Mouse (Mus musculus) MEL (cell line): ENCODE data around the gene Map1lc3a. TPM values are rescaled to one million over a fixed set of nuclear protein-coding genes. Genes with fewer than 3 reads are reported as not detected.
A peak's percentile ranks its signal among the peaks of the same experiment; 100 is the strongest.

Experiments used
- DNase-seq: peaks from one replicate; pipeline ENCODE4 v3.0.0; 2011; ENCODE audit warnings: low read depth, low spot score
- H3K27ac ChIP-seq: 2 replicates; pipeline ENCODE4 v1.5.1; 2012; ENCODE audit warnings: low read depth, mild to moderate bottlenecking, control low read depth, low read length, moderate library complexity; ENCODE audit not compliant: control insufficient read depth
- H3K27me3 ChIP-seq, 2 experiments: fragments of 150-350 bp in 1 of 2; sonication (generic) in 1 of 2; 2 replicates each; pipeline ENCODE4 v1.6.1; 2012; ENCODE audit warnings: low read length in 2 of 2, mild to moderate bottlenecking in 2 of 2, improper control_type of control experiment in 1 of 2, moderate library complexity in 1 of 2; ENCODE audit not compliant: insufficient read depth in 2 of 2, control insufficient read depth in 1 of 2
- H3K36me3 ChIP-seq, 2 experiments: 2 replicates each; pipeline ENCODE4 v1.6.1; 2012 to 2014; ENCODE audit warnings: low read length in 2 of 2, improper control_type of control experiment in 1 of 2, inconsistent platforms in 1 of 2, mild to moderate bottlenecking in 1 of 2; ENCODE audit not compliant: insufficient read depth in 2 of 2, control insufficient read depth in 1 of 2
- H3K4me1 ChIP-seq, 2 experiments: fragments of 150-350 bp in 1 of 2; sonication (generic) in 1 of 2; 2 replicates each; pipeline ENCODE4 v1.6.1; 2012; ENCODE audit warnings: low read length in 2 of 2, improper control_type of control experiment in 1 of 2, mild to moderate bottlenecking in 1 of 2; ENCODE audit not compliant: insufficient read depth in 2 of 2, control insufficient read depth in 1 of 2
- H3K4me3 ChIP-seq, 2 experiments: fragments of 150-350 bp in 1 of 2; sonication (generic) in 1 of 2; 2 replicates each; pipeline ENCODE4 v1.5.1; 2012; ENCODE audit warnings: low read depth in 2 of 2, low read length in 2 of 2, mild to moderate bottlenecking in 2 of 2, moderate library complexity in 2 of 2, control low read depth in 1 of 2, improper control_type of control experiment in 1 of 2; ENCODE audit not compliant: control insufficient read depth in 1 of 2, insufficient read depth in 1 of 2
- H3K79me2 ChIP-seq: 2 replicates; pipeline ENCODE4 v1.6.1; 2012; ENCODE audit warnings: mild to moderate bottlenecking, low read length, moderate library complexity; ENCODE audit not compliant: control insufficient read depth, poor library complexity, insufficient read depth
- H3K9ac ChIP-seq: 2 replicates; pipeline ENCODE4 v1.6.1; 2012; ENCODE audit warnings: low read depth, mild to moderate bottlenecking, control low read depth, low read length, moderate library complexity; ENCODE audit not compliant: control insufficient read depth, poor library complexity, severe bottlenecking
- H3K9me3 ChIP-seq: fragments of 150-350 bp; sonication (generic); replicated peaks from 2 replicates; pipeline ENCODE4 v1.6.1; 2012; ENCODE audit warnings: mild to moderate bottlenecking, low read length, improper control_type of control experiment, moderate library complexity; ENCODE audit not compliant: insufficient read depth
- CTCF ChIP-seq, 3 experiments: IDR thresholded peaks in 2 of 3; conservative IDR thresholded peaks in 1 of 3; 2 replicates each; pipeline ENCODE4 v1.5.1; 2011 to 2012; ENCODE audit warnings: low read length in 3 of 3, low read depth in 2 of 3, mild to moderate bottlenecking in 2 of 3, improper control_type of control experiment in 1 of 3, inconsistent platforms in 1 of 3, mixed read lengths in 1 of 3, moderate library complexity in 1 of 3; ENCODE audit not compliant: control insufficient read depth in 1 of 3, insufficient read depth in 1 of 3, poor library complexity in 1 of 3, severe bottlenecking in 1 of 3
- E2F4 ChIP-seq: IDR thresholded peaks from 2 replicates; pipeline ENCODE4 v1.6.1; 2011; ENCODE audit warnings: low read depth, low read length, improper control_type of control experiment, borderline replicate concordance
- EP300 ChIP-seq, 2 experiments: IDR thresholded peaks; 2 replicates each; pipeline ENCODE4 v1.6.1; 2011; ENCODE audit warnings: improper control_type of control experiment in 2 of 2, low read length in 2 of 2, low read depth in 1 of 2, mild to moderate bottlenecking in 1 of 2
- ETS1 ChIP-seq: IDR thresholded peaks from 2 replicates; pipeline ENCODE4 v1.6.1; 2012; ENCODE audit warnings: low read depth, mild to moderate bottlenecking, inconsistent platforms, low read length, improper control_type of control experiment, moderate library complexity
- GABPA ChIP-seq: IDR thresholded peaks from 2 replicates; pipeline ENCODE4 v1.6.1; 2012; ENCODE audit warnings: low read depth, mild to moderate bottlenecking, inconsistent platforms, low read length, improper control_type of control experiment, moderate library complexity
- KAT2A ChIP-seq: conservative IDR thresholded peaks from 2 replicates; pipeline ENCODE4 v1.6.1; 2012; ENCODE audit warnings: low read depth, low read length, improper control_type of control experiment, inconsistent platforms
- MAFK ChIP-seq: IDR thresholded peaks from 2 replicates; pipeline ENCODE4 v1.6.1; 2011; ENCODE audit warnings: low read depth, mild to moderate bottlenecking, low read length, improper control_type of control experiment, borderline replicate concordance
- MAX ChIP-seq: IDR thresholded peaks from 2 replicates; pipeline ENCODE4 v1.6.1; 2011; ENCODE audit warnings: low read length, improper control_type of control experiment
- MAZ ChIP-seq: IDR thresholded peaks from 2 replicates; pipeline ENCODE4 v1.6.1; 2012; ENCODE audit warnings: low read depth, mild to moderate bottlenecking, inconsistent platforms, low read length, improper control_type of control experiment
- MEF2A ChIP-seq: IDR thresholded peaks from 2 replicates; pipeline ENCODE4 v1.6.1; 2014; ENCODE audit warnings: low read depth, mild to moderate bottlenecking, inconsistent platforms, low read length, improper control_type of control experiment; ENCODE audit not compliant: poor library complexity, insufficient replicate concordance, severe bottlenecking; ENCODE audit errors: extremely low read depth
- MXI1 ChIP-seq: IDR thresholded peaks from 2 replicates; pipeline ENCODE4 v1.6.1; 2011; ENCODE audit warnings: mild to moderate bottlenecking, low read depth, low read length, improper control_type of control experiment
- MYC ChIP-seq: IDR thresholded peaks from 2 replicates; pipeline ENCODE4 v1.6.1; 2011; ENCODE audit warnings: low read depth, mild to moderate bottlenecking, low read length, improper control_type of control experiment, moderate library complexity
- NRF1 ChIP-seq: IDR thresholded peaks from 2 replicates; pipeline ENCODE4 v1.6.1; 2014; ENCODE audit warnings: low read depth, mild to moderate bottlenecking, inconsistent platforms, low read length, improper control_type of control experiment, moderate library complexity; ENCODE audit not compliant: poor library complexity, insufficient read depth, severe bottlenecking
- POLR2AphosphoS2 ChIP-seq: IDR thresholded peaks from 2 replicates; pipeline ENCODE4 v1.6.1; 2011; ENCODE audit warnings: low read length, improper control_type of control experiment
- POLR2AphosphoS5 ChIP-seq: IDR thresholded peaks from 2 replicates; pipeline ENCODE4 v1.6.1; 2012; ENCODE audit warnings: low read depth, borderline replicate concordance, mild to moderate bottlenecking, inconsistent platforms, low read length, moderate library complexity, mixed read lengths
- RAD21 ChIP-seq: IDR thresholded peaks from 2 replicates; pipeline ENCODE4 v1.6.1; 2011; ENCODE audit warnings: mild to moderate bottlenecking, low read depth, low read length, improper control_type of control experiment
- RCOR1 ChIP-seq: IDR thresholded peaks from 2 replicates; pipeline ENCODE4 v1.6.1; 2012; ENCODE audit warnings: low read depth, mild to moderate bottlenecking, inconsistent platforms, low read length, improper control_type of control experiment
- TAL1 ChIP-seq: IDR thresholded peaks from 2 replicates; pipeline ENCODE4 v1.6.1; 2012; ENCODE audit warnings: mild to moderate bottlenecking, inconsistent platforms, low read length, moderate library complexity, mixed read lengths
- TCF12 ChIP-seq: IDR thresholded peaks from 2 replicates; pipeline ENCODE4 v1.6.1; 2014; ENCODE audit warnings: low read depth, mild to moderate bottlenecking, inconsistent platforms, low read length, improper control_type of control experiment, moderate library complexity
- UBTF ChIP-seq: IDR thresholded peaks from 2 replicates; pipeline ENCODE4 v1.6.1; 2012; ENCODE audit warnings: low read depth, mild to moderate bottlenecking, inconsistent platforms, low read length, improper control_type of control experiment, moderate library complexity, borderline replicate concordance; ENCODE audit not compliant: insufficient read depth
- USF2 ChIP-seq, 2 experiments: IDR thresholded peaks; 2 replicates each; pipeline ENCODE4 v1.6.1; 2011 to 2012; ENCODE audit warnings: improper control_type of control experiment in 2 of 2, low read length in 2 of 2, borderline replicate concordance in 1 of 2, inconsistent platforms in 1 of 2, low read depth in 1 of 2, mild to moderate bottlenecking in 1 of 2; ENCODE audit not compliant: insufficient read depth in 1 of 2
- ZC3H11A ChIP-seq: IDR thresholded peaks from 2 replicates; pipeline ENCODE4 v1.6.1; 2012; ENCODE audit warnings: low read depth, mild to moderate bottlenecking, inconsistent platforms, low read length, improper control_type of control experiment
- ZKSCAN1 ChIP-seq: IDR thresholded peaks from 2 replicates; pipeline ENCODE4 v1.6.1; 2012; ENCODE audit warnings: low read depth, mild to moderate bottlenecking, inconsistent platforms, low read length, improper control_type of control experiment, moderate library complexity
- ZNF384 ChIP-seq: IDR thresholded peaks from 2 replicates; pipeline ENCODE4 v1.6.1; 2012; ENCODE audit warnings: low read depth, mild to moderate bottlenecking, inconsistent platforms, low read length, improper control_type of control experiment
- polyA plus RNA-seq, 2 experiments: library from polyadenylated mRNA; stranded (reverse) in 1 of 2; unstranded in 1 of 2; fragments of >175 nt in 1 of 2; fragments of >200 nt in 1 of 2; gene quantifications; 2 replicates each; pipeline versions ENCODE4 v1.2.1 to v1.2.4; 2012; ENCODE audit warnings: low replicate concordance in 2 of 2, low read depth in 1 of 2; ENCODE audit not compliant: insufficient read length in 2 of 2, insufficient read depth in 1 of 2, missing spikeins in 1 of 2
- total RNA-seq: library from RNA; depleted of rRNA; stranded (reverse); fragments of 300-350 nt; gene quantifications from 2 replicates; pipeline ENCODE4 v1.2.3, GENCODE M21; 2012

Map1lc3a gene
- total and polyA plus RNA-seq, 3 experiments: 11.4 to 12.4 TPM; not detected in 1

DNA sequence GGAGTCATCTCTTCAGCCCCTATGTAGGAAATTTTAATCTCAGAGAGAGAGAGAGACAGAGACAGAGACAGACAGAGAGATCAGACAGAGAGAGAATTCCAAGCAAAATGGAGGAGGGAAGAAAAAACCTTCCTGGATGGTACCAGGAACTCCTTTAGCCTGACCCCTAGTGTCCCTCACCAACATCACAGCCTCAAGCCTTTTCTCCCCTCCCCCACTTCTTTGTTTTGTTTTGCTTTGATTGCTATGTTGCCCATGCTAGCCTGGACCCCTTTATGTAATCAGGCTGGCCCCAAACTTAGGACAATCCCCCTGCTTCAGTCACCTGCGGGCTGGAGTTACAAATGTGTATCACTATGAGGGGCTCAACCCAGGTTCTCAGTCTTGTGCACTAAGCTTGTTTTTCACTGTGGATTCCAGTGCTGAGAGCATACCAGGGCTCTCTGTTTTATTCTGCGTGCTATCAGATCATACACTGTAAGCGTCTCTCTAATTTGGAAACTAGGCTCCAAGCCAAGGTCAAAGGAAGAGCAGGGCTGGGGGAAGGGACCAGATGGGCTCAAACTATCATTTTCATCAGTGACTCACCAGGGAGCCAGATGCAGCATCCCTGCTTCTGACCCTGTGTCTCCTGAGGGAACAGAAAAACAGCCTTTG, 33.0 kb downstream of the Map1lc3a start:
- no peaks in the 10 kb centered on the region for H3K9me3 ChIP-seq
- H3K79me2 ChIP-seq: no peaks in the 10 kb centered on the region
- H3K4me3 ChIP-seq: no peak overlapping the region
- no peak overlapping the region for H3K27ac ChIP-seq
- H3K27me3 ChIP-seq: no peaks in the 10 kb centered on the region
- H3K4me1 ChIP-seq: peaks cover 2 to 11% of the 10 kb centered on the region in 2 experiments; a peak in 3 of 4 replicates
- TF ChIP-seq UBTF: no peak
- TF ChIP-seq TCF12: no peak
- 0 out of 2 replicates have a peak, but pooled peaks have one; percentile 53 for TF ChIP-seq ETS1
- TF ChIP-seq RAD21: no peak
- TF ChIP-seq KAT2A: no peak
- TF ChIP-seq USF2 (IDR thresholded peaks at IDR 0.05; ENCODE audit: borderline replicate concordance in 1 of 2, insufficient read depth in 1 of 2, low read depth in 1 of 2, low read length in 2 of 2): no peak
- peak in 2 of 3 experiments; percentile 18 to 23; a peak in 1 of 6 replicates for TF ChIP-seq CTCF (IDR thresholded peaks at IDR 0.05 in 2 of 3, conservative IDR thresholded peaks at IDR 0.05 in 1 of 3; ENCODE audit: control insufficient read depth in 1 of 3, insufficient read depth in 1 of 3, low read depth in 2 of 3, low read length in 3 of 3, poor library complexity in 1 of 3, severe bottlenecking in 1 of 3)
- TF ChIP-seq NRF1: no peak
- no peak for TF ChIP-seq MEF2A
- no peak for TF ChIP-seq ZC3H11A
- no peak for TF ChIP-seq ZNF384
- TF ChIP-seq RCOR1: no peak
- no peak for TF ChIP-seq POLR2AphosphoS2
- no peak for TF ChIP-seq MYC
- TF ChIP-seq MAZ: no peak
- TF ChIP-seq EP300 (IDR thresholded peaks at IDR 0.05; ENCODE audit: low read depth in 1 of 2, low read length in 2 of 2): 0 out of 4 replicates have a peak, but pooled peaks of 1 of the 2 experiments have one; percentile 10
- no peak for TF ChIP-seq ZKSCAN1
- TF ChIP-seq TAL1: no peak
- TF ChIP-seq MAFK: no peak
- no peak for TF ChIP-seq GABPA
- TF ChIP-seq E2F4: no peak
- no peak for TF ChIP-seq MXI1
- TF ChIP-seq POLR2AphosphoS5: no peak
- no peak for TF ChIP-seq MAX
- peaks cover 2 to 12% of the 10 kb centered on the region in 2 experiments; a peak in 3 of 4 replicates for H3K36me3 ChIP-seq
- DNase-seq: peak; percentile 75
- no peak overlapping the region for H3K9ac ChIP-seq
